Mouse (Mus musculus): ENCODE measurements around the gene Ppp1r12b. TPM values are rescaled to one million over a fixed set of nuclear protein-coding genes. Genes with fewer than 3 reads are reported as not detected.

Gene Ppp1r12b
- polyA plus RNA-seq, 1 experiment = 16.0 TPM

GRCm38 (mm10) chr1:134777201-134777885 is 178.4 kb downstream of the Ppp1r12b start:
- peaks cover 14% of the 10 kb centered on the region for H3K36me3 ChIP-seq (ENCODE audit: control insufficient read depth, insufficient read depth, low read length)

DNA sequence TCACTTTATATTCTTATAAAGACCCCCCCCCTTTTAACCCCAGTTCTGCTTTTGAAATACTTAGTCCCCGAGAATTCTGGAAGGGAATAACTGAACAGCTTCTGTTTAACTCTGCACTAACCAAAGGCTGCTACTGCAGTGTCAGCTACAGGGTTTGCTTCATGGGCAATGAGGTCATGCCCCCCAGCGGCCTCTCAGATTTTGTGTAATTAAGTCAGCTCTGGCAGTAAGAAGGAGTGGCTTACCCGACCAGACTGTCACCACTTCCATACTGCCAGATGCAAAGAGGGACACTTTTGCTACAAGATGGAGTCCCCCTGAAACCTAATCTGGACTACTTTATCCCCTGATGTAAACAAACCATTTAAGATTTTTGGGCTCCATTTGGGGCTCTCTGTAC is 180.1 kb downstream of the Ppp1r12b start:
- H3K36me3 ChIP-seq (ENCODE audit: control insufficient read depth, insufficient read depth, low read length) = peaks cover 14% of the 10 kb centered on the region
- DNase-seq = no peak
- H3K27ac ChIP-seq (ENCODE audit: control insufficient read depth, insufficient read depth, low read length) = no peak overlapping the region
- 58% methylated on average over 3 of the region's 3 CpGs for WGBS
- TF ChIP-seq POLR2A (IDR thresholded peaks at IDR 0.05; ENCODE audit: control insufficient read depth, extremely low read depth, insufficient read depth, low read length, poor library complexity) (no peak), CTCF (IDR thresholded peaks at IDR 0.05; ENCODE audit: borderline replicate concordance, control insufficient read depth, extremely low read depth, insufficient read depth, low read length, poor library complexity) (no peak)
- H3K4me3 ChIP-seq (ENCODE audit: control insufficient read depth, insufficient read depth, low read length) = no peak overlapping the region
- H3K27me3 ChIP-seq (ENCODE audit: control insufficient read depth, insufficient read depth, low read length) = no peaks in the 10 kb centered on the region
- peaks cover 8% of the 10 kb centered on the region for H3K4me1 ChIP-seq (replicated peaks; ENCODE audit: control insufficient read depth, insufficient read depth, low read length)

More at GRCm38 (mm10) chr1:134777201-134777885, 178.4 kb downstream of the Ppp1r12b start:
- Histone ChIP-seq H3K27ac (ENCODE audit: control insufficient read depth, insufficient read depth, low read length) (no peak overlapping the region), H3K4me1 (replicated peaks; ENCODE audit: control insufficient read depth, insufficient read depth, low read length) (peaks cover 8% of the 10 kb centered on the region), H3K27me3 (ENCODE audit: control insufficient read depth, insufficient read depth, low read length) (no peaks in the 10 kb centered on the region), H3K4me3 (ENCODE audit: control insufficient read depth, insufficient read depth, low read length) (no peak overlapping the region)
- WGBS = 42% methylated on average over 12 of the region's 12 CpGs
- no peak for DNase-seq
- TF ChIP-seq CTCF (IDR thresholded peaks at IDR 0.05; ENCODE audit: borderline replicate concordance, control insufficient read depth, extremely low read depth, insufficient read depth, low read length, poor library complexity) (no peak), POLR2A (IDR thresholded peaks at IDR 0.05; ENCODE audit: control insufficient read depth, extremely low read depth, insufficient read depth, low read length, poor library complexity) (no peak)

DNA sequence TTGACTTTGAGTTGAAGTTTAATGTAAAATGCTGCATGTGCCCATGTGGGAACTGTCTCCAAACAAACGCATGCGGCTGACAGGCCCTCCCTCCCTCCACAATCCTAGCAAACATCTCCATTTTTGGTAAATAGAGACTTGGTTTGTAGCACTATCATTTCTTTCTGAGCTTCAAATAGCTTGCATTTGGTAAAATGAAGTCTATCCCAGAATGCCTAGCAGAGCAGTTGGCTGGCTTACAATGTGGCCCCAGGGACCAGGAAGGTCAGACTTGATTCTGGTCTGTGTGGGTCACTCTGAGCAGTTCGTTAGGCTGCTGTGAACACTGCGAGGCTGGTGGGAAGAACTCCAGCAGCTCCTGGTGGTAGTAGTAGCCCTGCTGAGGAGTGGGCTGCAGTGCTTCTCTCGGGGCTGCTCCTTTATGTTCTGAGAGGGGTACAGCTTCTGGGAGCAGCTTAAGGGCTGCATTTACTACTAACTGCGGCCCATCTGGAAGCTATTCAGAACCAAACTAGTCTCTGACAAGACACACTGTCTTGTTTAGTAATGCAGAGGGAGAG is 180.9 kb downstream of the Ppp1r12b start:
- Histone ChIP-seq H3K27me3 (ENCODE audit: control insufficient read depth, insufficient read depth, low read length) (no peaks in the 10 kb centered on the region), H3K4me1 (replicated peaks; ENCODE audit: control insufficient read depth, insufficient read depth, low read length) (peaks cover 8% of the 10 kb centered on the region), H3K36me3 (ENCODE audit: control insufficient read depth, insufficient read depth, low read length) (peaks cover 14% of the 10 kb centered on the region), H3K27ac (ENCODE audit: control insufficient read depth, insufficient read depth, low read length) (no peak overlapping the region), H3K4me3 (ENCODE audit: control insufficient read depth, insufficient read depth, low read length) (no peak overlapping the region)
- TF ChIP-seq CTCF (IDR thresholded peaks at IDR 0.05; ENCODE audit: borderline replicate concordance, control insufficient read depth, extremely low read depth, insufficient read depth, low read length, poor library complexity) (no peak), POLR2A (IDR thresholded peaks at IDR 0.05; ENCODE audit: control insufficient read depth, extremely low read depth, insufficient read depth, low read length, poor library complexity) (no peak)
- DNase-seq = no peak
- WGBS = 89% methylated on average over 6 of the region's 6 CpGs

DNA sequence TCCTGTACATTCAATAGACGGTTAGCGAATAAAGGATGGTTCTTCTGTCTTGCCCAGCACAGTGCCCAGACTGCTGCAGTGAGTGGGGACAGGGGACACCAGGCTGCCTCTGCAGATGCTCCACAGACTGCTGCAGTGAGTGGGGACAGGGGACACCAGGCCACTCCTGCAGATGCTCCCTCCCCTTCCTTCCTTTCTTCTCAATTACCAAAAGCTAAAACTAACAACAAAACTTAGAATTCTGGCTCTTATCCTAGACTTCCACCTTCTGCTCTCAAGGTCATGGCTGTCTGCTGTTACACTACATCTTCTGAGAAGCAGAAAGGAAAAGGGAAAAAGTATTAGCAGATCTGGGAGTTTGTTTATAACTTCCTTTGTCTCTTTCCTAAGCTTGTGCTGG is 181.5 kb downstream of the Ppp1r12b start:
- peaks cover 8% of the 10 kb centered on the region for H3K4me1 ChIP-seq (replicated peaks; ENCODE audit: control insufficient read depth, insufficient read depth, low read length)
- no peaks in the 10 kb centered on the region for H3K27me3 ChIP-seq (ENCODE audit: control insufficient read depth, insufficient read depth, low read length)
- 81% methylated on average over 2 of the region's 2 CpGs for WGBS
- H3K27ac ChIP-seq (ENCODE audit: control insufficient read depth, insufficient read depth, low read length) = no peak overlapping the region
- peaks cover 14% of the 10 kb centered on the region for H3K36me3 ChIP-seq (ENCODE audit: control insufficient read depth, insufficient read depth, low read length)
- H3K4me3 ChIP-seq (ENCODE audit: control insufficient read depth, insufficient read depth, low read length) = no peak overlapping the region
- DNase-seq = no peak
- TF ChIP-seq CTCF (IDR thresholded peaks at IDR 0.05; ENCODE audit: borderline replicate concordance, control insufficient read depth, extremely low read depth, insufficient read depth, low read length, poor library complexity) (no peak), POLR2A (IDR thresholded peaks at IDR 0.05; ENCODE audit: control insufficient read depth, extremely low read depth, insufficient read depth, low read length, poor library complexity) (no peak)

DNA sequence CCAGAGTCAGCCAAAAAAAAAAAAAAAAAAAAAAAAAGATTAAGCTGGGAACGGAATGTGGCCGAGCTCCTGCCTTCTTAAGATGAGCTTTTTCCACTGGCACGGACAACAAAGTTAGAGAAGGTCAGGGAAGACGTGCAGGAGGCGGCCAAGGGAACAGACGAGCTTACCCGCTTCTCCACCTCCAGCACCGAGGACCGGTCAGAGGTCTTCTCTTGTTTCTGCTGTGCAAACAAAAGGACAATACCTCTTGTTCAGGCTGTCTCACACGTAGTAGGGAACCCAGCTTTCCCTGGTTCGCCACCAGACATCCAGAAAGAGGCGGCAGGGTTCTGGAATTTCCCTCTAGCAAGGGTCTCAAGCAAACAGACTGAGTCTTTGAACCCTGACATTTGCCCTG is 182.5 kb downstream of the Ppp1r12b start:
- Histone ChIP-seq H3K27ac (ENCODE audit: control insufficient read depth, insufficient read depth, low read length) (no peak overlapping the region), H3K4me1 (replicated peaks; ENCODE audit: control insufficient read depth, insufficient read depth, low read length) (peaks cover 8% of the 10 kb centered on the region), H3K27me3 (ENCODE audit: control insufficient read depth, insufficient read depth, low read length) (no peaks in the 10 kb centered on the region), H3K36me3 (ENCODE audit: control insufficient read depth, insufficient read depth, low read length) (peaks cover 14% of the 10 kb centered on the region), H3K4me3 (ENCODE audit: control insufficient read depth, insufficient read depth, low read length) (no peak overlapping the region)
- DNase-seq = no peak
- TF ChIP-seq CTCF (IDR thresholded peaks at IDR 0.05; ENCODE audit: borderline replicate concordance, control insufficient read depth, extremely low read depth, insufficient read depth, low read length, poor library complexity) = no peak
- TF ChIP-seq POLR2A (IDR thresholded peaks at IDR 0.05; ENCODE audit: control insufficient read depth, extremely low read depth, insufficient read depth, low read length, poor library complexity) = no peak
- WGBS = 93% methylated on average over 12 of the region's 12 CpGs

GRCm38 (mm10) chr1:134772821-134773220 is 182.9 kb downstream of the Ppp1r12b start:
- DNase-seq = no peak
- Histone ChIP-seq H3K36me3 (ENCODE audit: control insufficient read depth, insufficient read depth, low read length) (peaks cover 14% of the 10 kb centered on the region), H3K27me3 (ENCODE audit: control insufficient read depth, insufficient read depth, low read length) (no peaks in the 10 kb centered on the region), H3K4me3 (ENCODE audit: control insufficient read depth, insufficient read depth, low read length) (no peak overlapping the region), H3K4me1 (replicated peaks; ENCODE audit: control insufficient read depth, insufficient read depth, low read length) (peaks cover 4% of the 10 kb centered on the region), H3K27ac (ENCODE audit: control insufficient read depth, insufficient read depth, low read length) (no peak overlapping the region)
- whole genome bisulfite sequencing = 92% methylated on average over 3 of the region's 3 CpGs
- TF ChIP-seq POLR2A (IDR thresholded peaks at IDR 0.05; ENCODE audit: control insufficient read depth, extremely low read depth, insufficient read depth, low read length, poor library complexity) (no peak), CTCF (IDR thresholded peaks at IDR 0.05; ENCODE audit: borderline replicate concordance, control insufficient read depth, extremely low read depth, insufficient read depth, low read length, poor library complexity) (no peak)
